Mouse (Mus musculus) G1E (cell line): ENCODE data around the gene Nfatc2. TPM values are rescaled to one million over a fixed set of nuclear protein-coding genes. Genes with fewer than 3 reads are reported as not detected.

Source experiments
- ATAC-seq: 2 replicates; pipeline ENCODE4 v1.8.0; 2016; ENCODE audit warnings: mild to moderate bottlenecking; ENCODE audit not compliant: insufficient number of reproducible peaks, poor library complexity, low FRiP score, severe bottlenecking; ENCODE audit errors: extremely low read depth
- DNase-seq: peaks from one replicate; pipeline ENCODE4 v3.0.0; 2012; ENCODE audit warnings: low spot score
- H3K27me3 ChIP-seq: 2 replicates; pipeline ENCODE4 v1.6.1; 2012; ENCODE audit warnings: mild to moderate bottlenecking, low read length, inconsistent platforms; ENCODE audit not compliant: insufficient read depth
- H3K36me3 ChIP-seq: replicated peaks from 2 replicates; pipeline ENCODE3; 2012; ENCODE audit warnings: mild to moderate bottlenecking, inconsistent platforms
- H3K4me1 ChIP-seq: 2 replicates; pipeline ENCODE4 v1.6.1; 2012; ENCODE audit warnings: low read depth, low read length, inconsistent platforms, mixed read lengths; ENCODE audit not compliant: insufficient read depth
- H3K4me3 ChIP-seq: 2 replicates; pipeline ENCODE4 v1.5.1; 2012; ENCODE audit warnings: low read depth, mild to moderate bottlenecking, inconsistent platforms, low read length, moderate library complexity, mixed read lengths
- H3K9me3 ChIP-seq: replicated peaks from 2 replicates; pipeline ENCODE4 v1.6.1; 2012; ENCODE audit warnings: inconsistent platforms
- CTCF ChIP-seq: IDR thresholded peaks from 2 replicates; pipeline ENCODE4 v1.5.1; 2012; ENCODE audit warnings: low read depth, low read length, inconsistent platforms, mixed read lengths
- GATA1 ChIP-seq: IDR thresholded peaks from 2 replicates; pipeline ENCODE4 v1.6.1; 2012; ENCODE audit warnings: borderline replicate concordance, low read length, inconsistent platforms, mixed read lengths
- GATA2 ChIP-seq: IDR thresholded peaks from 2 replicates; pipeline ENCODE4 v1.6.1; 2012; ENCODE audit warnings: low read depth, low read length, inconsistent platforms, borderline replicate concordance
- POLR2AphosphoS5 ChIP-seq: IDR thresholded peaks from 2 replicates; pipeline ENCODE4 v1.6.1; 2012; ENCODE audit warnings: low read depth, low read length, inconsistent platforms; ENCODE audit not compliant: insufficient replicate concordance
- TAL1 ChIP-seq: conservative IDR thresholded peaks from 2 replicates; pipeline ENCODE4 v1.6.1; 2012; ENCODE audit warnings: low read depth, low read length, inconsistent platforms, mixed read lengths
- polyA plus RNA-seq: library from polyadenylated mRNA; stranded (reverse); fragments of >175 nt; gene quantifications from 2 replicates; pipeline ENCODE4 v1.2.3, GENCODE M21; 2012
- total RNA-seq, 2 experiments: library from RNA; stranded (forward) in 1 of 2; stranded (reverse) in 1 of 2; fragments of 200-1000 nt in 1 of 2; fragments of >200 nt in 1 of 2; fragmentation: Nextera tagmentation in 1 of 2; gene quantifications; 2 replicates each; pipeline ENCODE4 v1.2.3; 2014 to 2017

The Nfatc2 gene
- total and polyA plus RNA-seq, 3 experiments = 0.27 TPM; not detected in 2

DNA sequence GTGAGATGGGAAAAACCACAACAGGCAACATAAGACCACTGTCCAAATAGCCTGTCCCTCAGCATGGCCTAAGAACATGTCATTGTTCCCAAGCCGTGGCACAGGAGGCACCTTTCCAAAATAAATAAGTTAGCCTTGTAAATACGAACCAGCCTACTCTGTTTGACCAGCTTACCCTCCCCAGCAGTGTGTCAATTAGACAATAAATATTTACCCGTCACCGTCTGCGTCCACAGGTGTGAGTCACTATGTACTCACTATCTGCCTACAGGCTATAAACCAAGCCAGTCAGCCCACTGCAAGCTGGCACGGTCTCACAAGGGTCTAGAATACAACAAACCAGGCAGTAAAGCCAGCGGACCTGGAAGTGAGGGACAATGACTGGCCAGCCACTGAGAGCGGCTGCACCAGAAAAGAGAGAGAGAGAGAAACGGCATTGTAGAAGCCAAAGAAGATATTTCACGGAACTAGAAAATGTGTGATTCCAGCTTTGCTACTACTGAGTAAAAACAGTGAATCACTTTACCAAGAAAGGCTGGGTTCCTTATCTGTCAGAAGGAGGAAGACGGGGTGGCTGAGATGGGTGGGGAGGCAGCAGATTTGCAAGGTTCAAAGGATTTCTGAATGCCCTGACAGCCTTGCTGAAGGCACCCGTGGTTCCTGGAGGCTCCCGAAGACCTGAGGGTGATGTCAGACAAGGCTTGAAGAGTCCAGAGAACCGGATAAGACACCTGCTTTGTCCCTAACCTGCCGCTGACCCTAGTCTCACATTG lies 69.2 kb downstream of the Nfatc2 start:
- TF ChIP-seq GATA1 (no peak), GATA2 (no peak), POLR2AphosphoS5 (no peak), TAL1 (no peak), CTCF (no peak)
- H3K4me3 ChIP-seq = no peak overlapping the region
- H3K4me1 ChIP-seq = no peaks in the 10 kb centered on the region
- H3K36me3 ChIP-seq = no peaks in the 10 kb centered on the region
- ATAC-seq (no peak), DNase-seq (no peak)
- H3K9me3 ChIP-seq = peaks cover 88% of the 10 kb centered on the region
- no peaks in the 10 kb centered on the region for H3K27me3 ChIP-seq

DNA sequence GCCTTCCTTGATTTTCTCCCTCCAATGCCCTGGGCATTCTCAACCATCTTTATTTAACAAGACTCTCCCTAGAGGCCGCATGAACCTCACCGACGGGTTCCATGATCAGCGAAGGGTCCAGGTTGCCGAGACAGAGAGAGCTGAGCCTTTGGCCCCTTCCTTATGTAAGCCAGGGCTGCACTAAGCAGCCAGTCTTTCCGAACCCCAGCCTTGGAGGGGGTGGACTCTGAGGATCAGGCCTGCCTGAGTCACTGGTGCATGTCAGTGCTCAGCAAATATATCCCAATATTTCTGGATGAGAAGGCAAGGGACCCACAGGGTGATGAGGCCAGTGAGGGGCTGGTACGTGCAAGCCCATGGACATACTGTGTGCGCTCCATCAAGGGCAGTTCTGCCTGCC lies 72.9 kb downstream of the Nfatc2 start:
- no peaks in the 10 kb centered on the region for H3K4me1 ChIP-seq
- no peak for ATAC-seq

GRCm38 (mm10) chr2:168527430-168527792 lies 74.0 kb downstream of the Nfatc2 start:
- no peaks in the 10 kb centered on the region for H3K4me1 ChIP-seq
- no peak overlapping the region for H3K4me3 ChIP-seq
- H3K9me3 ChIP-seq = peaks cover 90% of the 10 kb centered on the region
- DNase-seq (no peak), ATAC-seq (no peak)
- H3K36me3 ChIP-seq = no peaks in the 10 kb centered on the region
- no peaks in the 10 kb centered on the region for H3K27me3 ChIP-seq
- TF ChIP-seq POLR2AphosphoS5 = no peak

More for the DNA sequence above, 72.9 kb downstream of the Nfatc2 start:
- Histone ChIP-seq H3K4me3 (no peak overlapping the region; the same call in 1 of the 2 replicates), H3K36me3 (no peaks in the 10 kb centered on the region), H3K27me3 (no peaks in the 10 kb centered on the region), H3K9me3 (peaks cover 90% of the 10 kb centered on the region)
- TF ChIP-seq CTCF (no peak), TAL1 (no peak), GATA1 (no peak), POLR2AphosphoS5 (no peak), GATA2 (no peak)
- DNase-seq = no peak

GRCm38 (mm10) chr2:168526547-168527429 lies 74.7 kb downstream of the Nfatc2 start:
- Histone ChIP-seq H3K36me3 (no peaks in the 10 kb centered on the region), H3K27me3 (no peaks in the 10 kb centered on the region), H3K9me3 (peaks cover 90% of the 10 kb centered on the region), H3K4me1 (no peaks in the 10 kb centered on the region), H3K4me3 (no peak overlapping the region)
- TF ChIP-seq TAL1 (no peak), GATA2 (no peak), GATA1 (no peak), CTCF (no peak), POLR2AphosphoS5 (no peak)
- ATAC-seq = no peak
- no peak for DNase-seq

DNA sequence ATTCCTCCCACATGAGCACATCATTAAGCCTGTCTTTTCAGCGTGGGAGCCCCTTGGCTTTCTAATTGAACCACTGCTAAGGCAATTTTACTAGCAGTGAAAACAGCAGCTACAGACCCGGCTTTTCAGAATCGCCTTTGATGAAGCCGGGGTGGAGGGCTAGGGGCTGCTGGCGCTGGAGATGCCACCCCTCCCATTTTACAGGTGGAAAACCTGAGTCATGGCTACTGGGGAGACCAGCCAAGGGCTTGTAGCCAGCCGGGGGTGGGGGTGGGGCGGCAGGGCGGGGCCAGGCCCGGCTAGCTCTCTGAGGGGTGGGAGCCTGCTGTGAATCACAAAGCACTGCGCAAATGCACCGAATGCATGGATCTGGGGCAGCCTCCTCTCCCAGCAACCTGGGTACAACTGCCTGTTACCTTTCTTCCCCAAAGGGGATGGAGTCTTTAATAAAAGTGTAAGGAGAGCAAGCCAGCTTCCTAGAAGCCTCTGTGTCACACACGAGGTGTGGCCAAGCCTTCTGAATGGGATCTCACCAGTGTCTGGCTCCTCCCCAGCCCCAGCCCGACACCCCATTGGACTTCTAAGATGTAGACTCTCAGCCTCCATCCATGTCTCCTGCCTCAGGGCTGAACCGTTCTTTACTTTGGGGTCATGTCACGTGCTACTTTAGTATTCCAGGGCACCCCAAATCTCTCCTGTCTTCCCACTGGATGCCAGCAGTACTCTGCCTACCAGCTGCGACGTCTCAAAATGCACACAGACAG lies 75.9 kb downstream of the Nfatc2 start:
- H3K9me3 ChIP-seq = peaks cover 92% of the 10 kb centered on the region
- no peaks in the 10 kb centered on the region for H3K4me1 ChIP-seq
- H3K36me3 ChIP-seq = no peaks in the 10 kb centered on the region
- no peaks in the 10 kb centered on the region for H3K27me3 ChIP-seq
- TF ChIP-seq GATA1 (no peak), TAL1 (no peak), CTCF (no peak), GATA2 (no peak), POLR2AphosphoS5 (no peak)
- H3K4me3 ChIP-seq = no peak overlapping the region
- no peak for DNase-seq
- ATAC-seq = no peak

DNA sequence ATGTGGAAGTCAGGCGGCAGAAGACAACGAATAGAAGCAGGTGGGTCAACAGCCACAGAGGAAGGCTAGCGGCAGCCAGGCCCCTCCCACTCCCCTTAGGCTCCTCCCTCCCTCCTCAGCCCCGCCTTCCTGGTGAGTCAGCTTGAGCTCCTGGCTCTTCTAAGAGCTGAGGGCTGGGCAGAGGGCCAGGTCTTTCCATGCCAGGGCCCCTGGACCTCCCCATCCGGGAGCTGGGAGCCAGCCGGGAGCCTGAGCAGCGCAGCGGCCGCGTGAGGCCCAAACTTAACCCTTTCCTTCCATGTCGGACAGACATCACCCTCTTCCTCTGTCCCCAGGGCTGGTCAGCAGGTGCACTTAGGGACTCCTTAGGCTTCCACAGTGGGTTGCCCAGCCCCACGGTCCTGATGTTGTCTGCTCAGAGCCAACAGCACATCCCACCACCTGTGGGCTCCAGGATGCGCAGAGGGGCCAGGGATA lies 76.5 kb downstream of the Nfatc2 start:
- no peaks in the 10 kb centered on the region for H3K36me3 ChIP-seq
- H3K4me3 ChIP-seq = no peak overlapping the region
- no peaks in the 10 kb centered on the region for H3K4me1 ChIP-seq
- no peak for TF ChIP-seq GATA2
- no peak for TF ChIP-seq GATA1
- no peak for ATAC-seq
- H3K9me3 ChIP-seq = peaks cover 93% of the 10 kb centered on the region
- DNase-seq = no peak
- no peaks in the 10 kb centered on the region for H3K27me3 ChIP-seq
